Mouse (Mus musculus) adrenal gland, postnatal 4 days (tissue): ENCODE results near the gene Stab2. TPM values are rescaled to one million over a fixed set of nuclear protein-coding genes. Genes with fewer than 3 reads are reported as not detected.

ENCODE experiments used
- DNase-seq, 2 experiments: peaks; one replicate each; pipeline ENCODE4 v3.0.0; 2021 to 2022; ENCODE audit warnings: low spot score in 2 of 2, mixed read lengths in 2 of 2
- total RNA-seq, 2 experiments: library from RNA; stranded (reverse); gene quantifications; 2 replicates each; pipeline ENCODE4 v1.2.3; 2021

Stab2 gene
- total RNA-seq, 2 experiments from 2014 or later = 3.6 to 12.6 TPM

- no peak for DNase-seq
These were observed 99.3 kb downstream of the Stab2 start for GRCm38 (mm10) chr10:86908562-86908961.

GRCm38 (mm10) chr10:86907043-86907442 lies 100.8 kb downstream of the Stab2 start:
- no peak for DNase-seq

- DNase-seq = no peak
These were observed 112.3 kb downstream of the Stab2 start for GRCm38 (mm10) chr10:86895531-86895930.

- DNase-seq = no peak
These were observed 116.8 kb downstream of the Stab2 start for GRCm38 (mm10) chr10:86891066-86891465.

GRCm38 (mm10) chr10:86890166-86890930 lies 117.5 kb downstream of the Stab2 start:
- no peak for DNase-seq

- DNase-seq = no peak
These were observed 118.4 kb downstream of the Stab2 start for GRCm38 (mm10) chr10:86889440-86889839.

GRCm38 (mm10) chr10:86886434-86886833 lies 121.4 kb downstream of the Stab2 start:
- DNase-seq = no peak

GRCm38 (mm10) chr10:86881448-86881847 lies 126.4 kb downstream of the Stab2 start:
- no peak for DNase-seq

- no peak for DNase-seq
These were observed 127.6 kb downstream of the Stab2 start for GRCm38 (mm10) chr10:86880071-86880806.

GRCm38 (mm10) chr10:86878721-86879120 lies 129.1 kb downstream of the Stab2 start:
- no peak for DNase-seq

GRCm38 (mm10) chr10:86872591-86872990 lies 135.2 kb downstream of the Stab2 start:
- DNase-seq = no peak

GRCm38 (mm10) chr10:86872121-86872520 lies 135.7 kb downstream of the Stab2 start:
- DNase-seq = no peak

- no peak for DNase-seq
These were observed 144.4 kb downstream of the Stab2 start for GRCm38 (mm10) chr10:86863429-86863828.

- no peak for DNase-seq
These were observed 145.3 kb downstream of the Stab2 start for GRCm38 (mm10) chr10:86862496-86862895.

GRCm38 (mm10) chr10:86860396-86860795 lies 147.4 kb downstream of the Stab2 start:
- DNase-seq = no peak

GRCm38 (mm10) chr10:86853433-86853832 lies 154.4 kb downstream of the Stab2 start:
- no peak for DNase-seq

GRCm38 (mm10) chr10:86852160-86852559 lies 155.7 kb downstream of the Stab2 start:
- DNase-seq = no peak

GRCm38 (mm10) chr10:86849508-86849907 lies 158.3 kb downstream of the Stab2 start:
- no peak for DNase-seq

- DNase-seq = no peak
These were observed 158.7 kb downstream of the Stab2 start for GRCm38 (mm10) chr10:86849087-86849486.

- no peak for DNase-seq
These were observed 160.8 kb downstream of the Stab2 start for GRCm38 (mm10) chr10:86846926-86847467.

GRCm38 (mm10) chr10:86842659-86843058 lies 165.2 kb downstream of the Stab2 start:
- no peak for DNase-seq

- DNase-seq = no peak
These were observed 169.0 kb downstream of the Stab2 start for GRCm38 (mm10) chr10:86838827-86839226.
